Mouse (Mus musculus) CH12F3 (cell line): ENCODE measurements around the gene Slc30a4.

Source experiments
- in situ Hi-C: fragments of 300-500 bp; cut with MboI; formaldehyde crosslinking; loops from 2 replicates; pipeline ENCODE4 v1.14.3; 2020; ENCODE audit warnings: low sequenced_read_pairs

Slc30a4 gene

DNA sequence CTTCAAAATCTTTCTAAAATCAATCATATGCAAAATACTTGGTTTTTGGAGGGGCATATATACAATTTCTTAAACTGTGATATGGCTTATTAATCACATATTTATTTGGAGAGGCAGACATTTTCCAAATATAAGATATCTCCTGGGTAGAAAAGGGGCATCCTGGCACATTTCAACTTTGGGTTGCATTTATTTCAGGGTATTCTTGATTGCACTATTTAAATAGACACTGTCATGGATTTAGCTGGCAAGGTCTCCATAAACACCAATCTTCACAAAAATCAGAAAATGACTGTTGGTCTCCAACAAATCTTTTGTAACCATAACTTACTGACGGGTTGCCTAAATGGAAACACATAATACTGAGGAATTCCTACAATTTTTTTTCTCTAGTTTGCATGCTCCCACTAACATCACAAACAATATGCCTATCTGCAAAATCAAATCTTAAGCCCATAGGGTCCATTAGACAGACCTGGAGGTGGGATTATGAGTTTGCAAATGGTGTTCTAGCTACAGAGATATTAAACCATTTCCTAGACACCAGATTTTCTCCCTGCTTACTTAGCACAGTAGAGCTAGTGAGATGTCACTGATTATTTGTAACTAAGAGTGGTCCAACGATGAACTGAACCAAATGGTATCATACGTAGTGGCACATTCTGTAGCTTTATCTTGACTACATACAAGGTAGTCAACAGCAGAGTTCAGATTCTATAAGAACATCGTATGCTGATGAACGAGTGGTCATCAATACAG, 20.9 kb downstream of the Slc30a4 start:
- in situ Hi-C loops, result no loop called here

DNA sequence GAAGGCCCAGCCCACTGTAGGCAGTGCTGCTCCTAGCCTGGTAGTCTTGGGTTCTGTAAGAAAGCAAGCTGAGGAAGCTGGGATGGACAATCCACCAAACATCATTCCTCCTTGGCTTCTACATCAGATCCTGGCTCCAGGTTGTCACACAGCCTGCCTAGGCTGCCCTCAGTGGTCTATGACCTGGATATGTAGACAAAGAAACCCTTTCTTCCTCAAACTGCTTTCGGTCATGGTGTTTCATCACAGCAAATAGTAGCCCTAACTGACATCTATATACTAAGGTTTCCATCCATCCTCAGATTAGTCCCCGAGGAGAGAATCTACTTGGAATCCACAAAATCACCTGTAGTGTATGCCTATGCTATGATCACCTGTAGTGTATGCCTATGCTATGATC, 27.3 kb downstream of the Slc30a4 start:
- in situ Hi-C loops, result no loop called here

DNA sequence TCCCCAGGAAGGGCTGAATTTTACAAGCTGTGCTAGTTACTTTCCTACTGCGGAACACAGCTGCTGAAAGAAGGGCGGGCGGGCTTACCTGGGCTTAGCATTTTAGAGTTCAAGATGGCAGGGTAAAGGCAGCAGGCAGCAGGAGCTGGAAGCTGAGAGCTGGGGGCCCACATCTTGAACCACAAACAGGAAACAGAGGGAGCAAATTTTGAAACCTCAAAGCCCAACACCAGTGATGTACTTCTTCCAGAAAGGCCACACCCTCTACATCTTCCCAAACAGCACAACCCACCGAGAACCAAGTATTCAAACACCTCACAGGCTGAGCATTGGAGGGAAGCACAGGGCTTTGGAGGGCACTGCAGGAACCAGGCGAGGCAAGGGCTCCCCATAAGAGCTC, 29.6 kb downstream of the Slc30a4 start:
- in situ Hi-C loops, result no loop called here

DNA sequence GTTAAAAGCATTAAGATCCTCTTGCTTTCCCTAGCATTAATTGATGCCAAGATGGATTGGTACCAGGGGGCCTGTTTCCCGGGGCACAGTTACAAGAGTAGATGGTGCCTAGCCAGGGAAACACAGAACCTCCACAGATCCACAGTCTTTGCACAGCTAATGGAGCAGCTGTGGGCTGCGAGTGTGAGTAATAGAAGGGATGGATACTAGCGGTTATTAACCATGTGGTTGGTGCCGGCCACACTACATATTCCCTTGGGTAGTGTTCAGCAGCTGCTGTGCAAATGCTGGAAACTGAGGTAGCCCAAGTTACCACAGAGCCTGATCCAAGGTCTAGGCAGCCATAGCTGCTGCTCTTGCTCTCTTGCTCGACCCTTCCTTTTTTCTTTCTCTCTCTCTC, 30.7 kb downstream of the Slc30a4 start:
- in situ Hi-C loops, result no loop called here

DNA sequence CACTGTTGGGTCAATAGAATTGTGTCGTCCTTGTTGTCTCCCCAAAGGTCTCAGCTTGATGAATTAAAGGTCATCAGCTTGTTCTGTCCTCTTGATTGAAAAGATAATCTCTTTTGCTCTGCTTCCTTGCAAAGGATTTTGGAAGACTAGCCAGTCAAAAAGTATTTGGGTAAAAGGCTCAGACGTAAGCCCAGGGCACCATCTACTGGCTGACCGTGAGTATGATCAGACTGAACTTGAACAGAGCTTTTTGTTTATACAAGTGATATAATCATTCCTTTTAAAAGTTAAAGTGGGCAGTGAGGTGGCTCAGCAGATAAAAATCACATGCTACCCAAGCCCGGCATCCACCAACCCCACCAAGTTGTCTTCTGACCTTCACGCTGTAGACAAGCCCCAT, 34.6 kb downstream of the Slc30a4 start:
- in situ Hi-C loops, result no loop called here

DNA sequence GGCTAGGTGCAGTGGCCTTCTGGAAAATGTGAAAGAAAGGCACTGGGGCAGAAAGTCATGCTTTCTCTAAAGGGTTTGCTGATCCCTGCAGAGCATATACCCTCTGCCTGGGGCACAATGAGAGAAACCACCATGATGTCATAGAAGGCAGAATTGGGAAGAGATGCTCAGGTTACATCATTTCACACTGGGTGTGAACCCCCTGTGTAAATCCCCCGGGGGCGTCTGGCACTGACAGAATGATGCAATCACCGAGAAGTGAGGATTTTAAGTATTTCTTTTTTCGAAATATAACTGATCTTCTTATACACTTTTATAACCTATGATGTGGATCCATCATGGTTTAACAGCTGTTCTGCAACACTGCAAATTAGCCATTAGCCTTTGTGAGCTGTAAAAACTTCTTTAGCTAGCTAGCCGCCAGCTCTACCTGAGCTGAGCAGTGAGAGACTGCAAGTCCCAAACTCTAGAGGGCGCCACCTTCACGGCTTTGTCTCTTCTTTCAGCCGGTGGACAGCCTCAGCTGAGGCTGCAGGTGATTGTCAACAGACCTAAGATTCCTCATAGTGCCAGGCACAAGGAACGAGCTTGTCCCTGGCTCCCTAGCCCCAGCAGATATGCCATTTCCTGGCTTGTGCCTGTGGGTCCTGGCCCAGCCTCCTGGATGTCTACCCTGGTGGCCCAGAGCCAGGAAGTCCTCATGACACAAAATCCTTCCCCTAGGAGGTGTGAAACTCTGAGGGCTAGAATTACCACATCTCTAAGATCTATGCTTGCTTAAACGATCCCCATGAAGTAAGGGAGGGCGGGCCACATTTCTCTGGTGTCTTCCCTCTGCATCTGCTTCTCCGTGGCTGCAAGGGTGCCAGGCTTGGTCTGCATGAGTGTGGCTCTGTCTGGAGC, 36.2 kb downstream of the Slc30a4 start:
- in situ Hi-C loops, result no loop called here

DNA sequence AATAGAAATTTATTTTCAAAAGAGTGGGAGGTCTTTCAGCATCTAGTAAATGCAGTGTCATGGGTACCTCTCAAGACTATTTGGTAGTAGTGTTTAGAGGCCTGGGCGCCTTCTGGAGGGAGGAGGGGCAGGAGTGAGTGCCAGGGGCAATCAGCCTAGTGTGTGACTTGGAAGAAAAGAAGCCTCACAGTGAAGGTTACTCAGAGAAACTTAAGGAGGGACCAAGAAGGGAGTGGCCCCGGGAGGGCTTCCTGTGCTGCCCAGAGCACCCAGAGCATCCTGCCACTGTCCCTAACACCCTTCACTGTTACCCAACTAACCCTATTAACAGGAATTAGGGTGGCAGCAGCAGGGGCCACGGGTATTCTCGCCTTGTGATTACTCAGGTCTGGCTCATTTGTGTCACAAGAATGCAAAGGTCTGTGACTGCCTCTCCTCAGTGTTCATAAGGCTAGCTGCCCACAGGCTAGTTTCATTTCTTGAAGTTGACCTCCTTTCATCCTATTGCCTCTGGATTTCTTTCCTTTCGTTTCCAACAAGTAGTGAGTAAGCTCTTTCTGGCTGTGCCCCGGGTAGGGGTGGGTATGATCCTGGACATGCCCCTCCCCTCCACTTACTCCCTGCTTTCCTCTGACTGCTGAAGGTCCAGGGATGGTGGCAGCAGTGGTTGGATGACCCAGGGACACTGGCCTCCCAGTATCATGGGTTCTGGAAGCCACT, 37.0 kb downstream of the Slc30a4 start:
- in situ Hi-C loops, result no loop called here

DNA sequence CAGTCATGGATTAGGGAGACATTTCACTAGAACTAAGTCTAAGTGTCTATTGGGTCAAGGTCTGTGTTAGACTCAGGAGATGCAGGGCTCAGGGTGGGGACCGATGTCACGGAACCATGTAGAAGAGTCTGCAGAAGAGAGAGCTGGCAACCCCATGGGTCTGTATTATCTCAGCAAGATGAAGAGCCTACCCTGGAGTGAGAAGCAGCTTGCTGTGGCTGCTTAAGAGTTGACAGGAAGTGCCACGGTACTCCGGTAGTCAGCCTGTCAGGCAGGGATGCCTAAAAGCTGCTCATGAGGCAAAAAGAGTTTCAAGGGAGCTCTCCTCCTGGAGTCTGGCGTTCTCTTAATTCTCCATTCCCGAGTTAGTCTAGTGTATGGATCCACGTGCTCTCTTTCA, 42.6 kb downstream of the Slc30a4 start:
- in situ Hi-C loops, result no loop called here

DNA sequence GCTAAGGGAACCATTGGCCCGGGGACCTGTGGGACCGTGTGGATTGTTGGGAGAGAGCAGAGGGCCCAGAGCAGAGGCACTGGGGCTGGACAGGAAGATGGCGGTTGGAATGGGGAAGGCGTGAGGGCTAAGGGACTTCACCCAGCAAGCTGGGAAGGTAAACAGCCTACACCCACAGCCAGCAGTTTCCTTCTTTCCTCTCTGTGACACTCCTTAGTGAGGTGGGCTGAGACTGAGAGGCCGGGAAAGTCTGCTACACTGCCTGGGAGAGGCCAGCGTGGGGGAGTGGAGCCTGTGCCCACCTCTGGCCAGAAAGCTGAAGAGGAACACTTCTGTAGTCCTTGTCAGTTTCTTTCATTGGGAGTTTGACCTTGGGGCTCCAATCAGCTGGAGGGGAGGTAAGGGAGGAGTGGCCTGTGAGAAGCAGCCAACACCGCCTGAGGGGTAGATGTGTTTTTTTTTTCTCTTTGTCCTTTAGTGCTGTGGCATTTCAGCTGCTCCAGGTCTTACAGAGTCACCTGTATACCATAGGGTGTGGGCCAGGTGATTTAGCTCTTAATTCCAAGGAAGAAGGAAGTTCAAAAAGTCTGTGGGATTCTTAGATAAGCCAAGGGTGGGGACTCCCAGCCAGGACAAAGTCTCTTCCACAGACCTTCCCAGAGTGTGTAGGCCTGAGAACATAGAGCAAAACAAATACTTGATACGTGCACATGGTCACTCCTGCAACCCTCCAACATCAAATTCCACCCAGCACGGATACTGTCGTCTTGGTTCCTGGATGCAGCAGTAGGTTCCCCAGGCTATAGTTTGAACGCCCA, 44.5 kb downstream of the Slc30a4 start:
- in situ Hi-C loops, result no loop called here

DNA sequence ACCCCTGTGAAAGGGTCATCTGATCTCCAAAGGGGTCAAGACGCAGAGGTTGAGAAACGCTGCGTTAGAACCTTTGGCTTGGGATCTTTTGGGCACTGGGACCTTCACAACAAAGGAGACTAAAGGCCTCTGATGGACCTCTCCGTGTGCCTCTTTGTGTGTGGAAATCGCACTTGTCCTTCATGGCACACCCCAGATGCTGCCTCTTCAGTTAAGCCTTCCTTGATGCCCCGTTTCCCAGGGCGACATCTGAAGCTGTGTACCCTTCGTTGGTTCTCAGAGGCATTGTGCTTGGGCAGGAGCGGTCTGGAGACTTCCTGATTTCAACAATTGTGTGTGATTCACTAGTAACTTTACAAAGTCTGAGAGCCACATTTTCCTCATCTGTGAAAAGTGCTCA, 45.7 kb downstream of the Slc30a4 start:
- in situ Hi-C loops, result no loop called here

DNA sequence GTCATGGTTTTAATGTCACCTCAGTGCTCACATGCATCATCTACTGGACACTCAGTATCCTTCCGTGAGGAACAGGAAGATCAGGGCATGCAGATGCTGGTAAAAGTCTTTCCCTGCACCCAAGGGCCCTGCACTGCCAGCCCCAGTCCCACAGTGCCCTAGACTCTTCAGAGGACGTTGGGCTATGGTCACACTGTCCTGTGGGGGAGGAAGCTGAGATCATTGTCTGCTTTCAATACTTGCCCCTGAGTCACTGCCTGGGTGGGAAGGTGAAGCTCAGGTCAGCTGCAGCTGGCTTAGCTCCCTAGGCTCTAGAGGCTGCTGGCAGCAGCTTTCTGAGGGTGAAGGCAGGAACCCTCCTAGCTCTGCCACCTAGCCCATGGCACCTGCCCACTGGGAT, 46.4 kb downstream of the Slc30a4 start:
- in situ Hi-C loops, result no loop called here

DNA sequence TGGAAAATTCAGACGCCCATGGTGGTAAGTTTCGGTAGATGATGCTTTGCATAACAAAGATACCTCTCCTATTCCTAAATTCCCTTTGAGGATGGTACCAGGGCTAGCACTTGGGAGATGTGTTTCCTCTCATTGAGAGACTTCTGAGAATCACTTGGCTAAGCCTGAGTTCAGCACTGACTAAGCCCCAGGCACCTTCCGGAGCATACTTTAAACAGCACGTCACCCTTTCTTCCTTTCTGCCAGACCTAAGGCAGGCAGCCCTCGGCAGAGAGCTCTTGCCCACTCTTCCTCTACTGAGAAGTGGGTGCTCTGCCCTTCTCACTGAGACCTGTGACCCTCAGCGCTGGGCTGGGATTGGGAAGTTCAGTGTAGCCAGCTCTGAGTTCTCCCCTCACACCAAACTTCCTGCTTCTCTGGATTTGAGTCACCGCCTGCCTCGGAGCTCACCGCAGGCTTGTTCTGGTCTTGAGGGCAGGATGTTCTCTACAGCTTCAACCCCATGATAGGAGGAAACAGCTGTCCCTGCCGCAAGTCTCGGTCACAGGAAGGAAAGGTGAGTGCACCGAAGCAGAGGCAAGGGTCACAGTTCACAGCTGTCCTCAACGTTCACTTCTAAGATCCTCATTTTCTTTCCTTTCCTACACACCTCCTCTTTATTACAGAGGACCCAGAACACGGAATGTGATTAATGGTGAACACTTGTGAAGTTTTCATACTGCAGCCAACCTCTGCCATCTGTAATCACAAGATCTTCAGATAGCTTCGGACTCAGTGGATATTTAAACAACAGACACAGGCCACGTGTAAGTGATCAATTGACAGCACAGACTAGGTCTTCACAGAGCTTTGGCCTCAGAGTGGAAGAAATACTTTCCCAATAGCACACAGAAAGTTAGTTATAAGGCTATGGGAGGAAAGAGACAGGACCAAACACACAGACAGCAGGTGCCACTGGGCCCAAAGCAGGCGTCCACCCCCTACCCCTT, 50.1 kb downstream of the Slc30a4 start:
- in situ Hi-C loops, result no loop called here

DNA sequence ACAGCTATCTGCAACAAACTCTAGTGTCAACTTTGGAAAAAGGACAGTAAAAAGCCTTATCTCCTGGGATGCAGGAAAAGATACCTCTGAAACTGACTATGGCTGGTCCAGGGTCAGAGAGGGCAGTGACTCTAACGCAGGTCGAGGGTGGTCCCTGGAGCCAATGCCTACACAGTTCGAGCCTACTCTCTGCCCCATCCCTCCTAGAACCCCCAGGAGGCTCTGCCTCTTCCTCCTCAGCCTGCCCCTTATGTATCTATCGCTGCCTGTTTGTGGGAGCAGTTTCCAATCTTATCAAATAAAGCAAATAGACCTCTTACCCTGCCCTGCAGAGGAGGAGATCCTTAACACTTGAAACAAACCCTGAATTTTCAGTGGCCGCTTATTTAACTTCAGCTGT, 63.8 kb downstream of the Slc30a4 start:
- in situ Hi-C loops, result no loop called here

DNA sequence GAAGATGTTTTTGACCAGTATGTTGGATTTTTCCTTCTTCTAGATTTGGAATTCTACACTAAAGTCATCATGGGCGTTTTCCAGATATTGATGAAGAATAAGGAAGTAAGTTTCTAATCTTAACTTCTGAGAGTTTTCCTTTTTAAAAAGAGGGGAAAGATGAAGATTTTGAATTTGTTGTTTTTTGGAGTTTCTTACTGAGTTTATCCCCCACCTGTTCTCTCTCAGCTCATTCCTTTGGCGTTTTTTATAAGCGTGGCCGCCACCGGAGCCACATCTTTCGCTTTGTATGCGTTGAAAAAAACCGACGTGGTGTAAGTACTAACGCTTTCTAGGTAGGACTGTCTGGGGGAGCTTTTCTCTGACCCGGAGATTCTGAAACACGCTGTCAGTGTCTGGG, 64.4 kb downstream of the Slc30a4 start:
- in situ Hi-C loops, result no loop called here

DNA sequence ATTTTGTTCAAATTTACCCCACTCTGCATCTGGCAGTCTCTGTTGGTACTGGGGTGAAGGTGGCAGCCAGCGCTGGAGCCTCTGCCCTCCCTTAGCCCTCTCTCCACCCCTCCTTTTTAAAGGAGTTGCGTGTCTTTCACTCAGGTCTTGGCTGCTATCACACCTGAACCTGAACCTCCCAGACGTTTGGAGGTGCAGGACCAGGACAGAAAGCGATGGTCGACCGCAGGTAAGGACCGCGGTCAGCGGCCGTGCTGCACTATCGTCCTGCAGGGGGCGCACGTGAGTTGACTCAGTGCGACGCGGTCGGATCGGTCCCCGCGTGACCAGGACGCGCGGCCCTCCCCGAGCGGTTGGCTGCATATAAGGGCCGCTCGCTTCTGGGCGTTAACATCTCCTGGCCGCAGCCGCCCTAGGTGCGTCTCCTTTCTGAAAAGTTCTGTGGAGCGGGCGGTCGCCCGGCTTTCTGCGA, 64.9 kb downstream of the Slc30a4 start:
- in situ Hi-C loops, result no loop called here

DNA sequence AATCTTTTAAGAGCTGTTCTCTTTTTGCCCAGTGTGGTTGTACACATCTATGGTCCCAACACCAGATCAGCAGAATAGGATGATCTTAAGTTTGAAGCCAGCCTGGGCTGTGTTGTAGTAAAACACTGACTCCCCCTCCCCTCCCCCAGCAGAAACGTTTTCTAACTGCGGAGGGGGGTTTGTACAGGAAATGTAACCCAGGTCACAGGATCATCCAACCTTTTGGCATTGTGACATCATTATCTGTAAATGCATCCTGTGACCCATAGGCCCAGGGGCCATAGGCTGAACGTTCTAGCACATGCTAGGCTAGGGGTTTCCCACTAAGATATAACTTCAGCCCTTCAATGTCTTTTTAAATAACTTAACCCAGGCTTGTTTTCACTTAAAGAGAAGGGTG, 65.8 kb downstream of the Slc30a4 start, which contains the start of gene AA467197:
AA467197 (plus strand) TSS at position 301 of the 400 bp plus-strand sequence.
- in situ Hi-C loops, result no loop called here
